In genomic region chr13:51309446-51309845, GRCm38 (mm10) we compare ENCODE assay signal across 18 mouse cellular contexts.
"Had no signal": no experiment of that assay in that cellular context is flagged by ENCODE, and none has a peak within 500 bp of the region (broad histone marks: within the 10 kb centered on the region; RNA-seq: fewer than 3 reads in every experiment).

No protein-coding gene starts in this region.

- DNase-seq: kidney, adult 11 months; kidney, adult 8-10 months; kidney, postnatal 10 days; kidney, postnatal 36 days; layer of hippocampus, postnatal 36 days; liver, postnatal 0 days; lung, embryonic 14.5 days; retina, postnatal 1 day; right cerebral cortex, postnatal 25 days; thymus, postnatal 25 days had no signal

- H3K27ac ChIP-seq: left cerebral cortex, adult 2 months; liver, embryonic 14.5 days; macrophage; midbrain, embryonic 12.5 days; midbrain, embryonic 15.5 days; neural tube, embryonic 13.5 days; stomach, embryonic 15.5 days had no signal

- H3K4me3 ChIP-seq: kidney, embryonic 15.5 days; left cerebral cortex, adult 2 months; midbrain, embryonic 12.5 days; midbrain, embryonic 15.5 days; neural tube, embryonic 13.5 days; stomach, embryonic 15.5 days had no signal
